Comparison of ENCODE assay signal across 10 mouse cellular contexts in genomic region chr9:66560295-66560694, GRCm38 (mm10). TPM values are rescaled to one million over a fixed set of nuclear protein-coding genes. Genes with fewer than 3 reads are reported as not detected.
DNase-seq lines count a peak whose midpoint lies in the region; ATAC-seq and TF ChIP-seq lines count a peak whose summit lies in the region.
"Had no signal": no experiment of that assay in that cellular context is flagged by ENCODE, and none has a peak within 500 bp of the region (broad histone marks: within the 10 kb centered on the region; RNA-seq: fewer than 3 reads in every experiment).

No protein-coding gene starts in this region.

- no peaks in the 10 kb centered on the region; the same call in 1 of the 2 replicates for H3K4me1 ChIP-seq in lung, postnatal 0 days (ENCODE audit: insufficient read depth, low read depth, low read length)

- H3K36me3 ChIP-seq in lung, postnatal 0 days (ENCODE audit: insufficient read depth, low read length), result no peaks in the 10 kb centered on the region
- H3K36me3 ChIP-seq: liver, embryonic 15.5 days had no signal

- ATAC-seq in lung, postnatal 0 days, result no peak

- no peaks in the 10 kb centered on the region for H3K27me3 ChIP-seq in lung, postnatal 0 days (replicated peaks; ENCODE audit: insufficient read depth, low read length)
- H3K27me3 ChIP-seq: embryonic facial prominence, embryonic 13.5 days; liver, embryonic 15.5 days had no signal

- H3K4me2 ChIP-seq in lung, postnatal 0 days (replicated peaks; ENCODE audit: low read depth, low read length), result no peak overlapping the region
- H3K4me2 ChIP-seq: embryonic facial prominence, embryonic 13.5 days; liver, embryonic 15.5 days had no signal

- 3% methylated on average over 2 of the region's 2 CpGs for WGBS in lung, postnatal 0 days

- TF ChIP-seq EP300 in lung, postnatal 0 days (IDR thresholded peaks at IDR 0.05), result no peak

- no peak overlapping the region for H3K27ac ChIP-seq in lung, postnatal 0 days (ENCODE audit: low read length)
- H3K27ac ChIP-seq: embryonic facial prominence, embryonic 13.5 days; liver, embryonic 15.5 days had no signal

- intact Hi-C loops in heart, postnatal 25 days (cut with DNase I), result no loop called here
- intact Hi-C loops in gastrocnemius, postnatal 14 days (cut with DNase I; ENCODE audit: low total_unique reads), result no loop called here

- H3K9ac ChIP-seq in lung, postnatal 0 days (replicated peaks; ENCODE audit: low read depth), result no peak overlapping the region
- H3K9ac ChIP-seq: embryonic facial prominence, embryonic 13.5 days; liver, embryonic 15.5 days had no signal

- no peaks in the 10 kb centered on the region for H3K9me3 ChIP-seq in lung, postnatal 0 days (ENCODE audit: low read length)
- H3K9me3 ChIP-seq: embryonic facial prominence, embryonic 13.5 days; liver, embryonic 15.5 days had no signal

- peak; percentile 31 to 40 for DNase-seq in heart, adult 18-20 months
- DNase-seq in heart, postnatal 25 days (ENCODE audit: low spot score), result no peak
- DNase-seq in CD4-positive helper T cell, adult 2 months (ENCODE audit: low read depth, low spot score), result peak; percentile 53
- peak; percentile 14 for DNase-seq in heart, adult 8-10 months (ENCODE audit: low spot score)
- peak; percentile 55 for DNase-seq in lung, postnatal 0 days (ENCODE audit: low spot score)
- DNase-seq in thymus, adult 18-20 months, result peak; percentile 47 to 70
- no peak for DNase-seq in gastrocnemius, postnatal 14 days
- DNase-seq in adrenal gland, adult 2 months, result no peak

- TF ChIP-seq CTCF in lung, postnatal 0 days (IDR thresholded peaks at IDR 0.05), result no peak

- H3K4me3 ChIP-seq in lung, postnatal 0 days (ENCODE audit: low read depth, low read length), result no peak overlapping the region
- H3K4me3 ChIP-seq: embryonic facial prominence, embryonic 13.5 days; liver, embryonic 15.5 days had no signal

RNA-seq across cellular contexts. Expression of gene Usp3, which starts 32.6 kb away (rescaled TPM):
- total RNA-seq in heart, adult 18-20 months (2021), result 10 to 100 TPM; 14.4 to 19.6 TPM
- total RNA-seq in heart, postnatal 25 days (2021), result 10 to 100 TPM; 19.0 to 24.4 TPM
- total RNA-seq in heart, adult 8-10 months (2022), result 10 to 100 TPM; 19.8 to 26.5 (median 21.9) TPM
- 45.9 and 51.8 TPM in 2 replicates for polyA plus RNA-seq in lung, postnatal 0 days (2015; fragmentation: Nextera tagmentation; extraction: Ambion mirVana)
- 10 to 100 TPM; 18.4 to 18.9 TPM for total RNA-seq in gastrocnemius, postnatal 14 days (2021)
- 10 to 100 TPM; 38.8 to 39.1 TPM for total RNA-seq in adrenal gland, adult 2 months (2021)
- polyA plus RNA-seq in adrenal gland, adult 2 months (2012; rRNA removed), result 13.7 and 15.4 TPM in 2 replicates

RNA-seq across cellular contexts. Expression of gene Fbxl22, which starts 45.9 kb away (rescaled TPM):
- 10 to 100 TPM; 35.6 to 38.2 TPM for total RNA-seq in heart, adult 18-20 months (2021)
- total RNA-seq in heart, postnatal 25 days (2021), result 10 to 100 TPM; 45.9 to 49.2 TPM
- 10 to 100 TPM; 28.1 to 43.0 (median 31.0) TPM for total RNA-seq in heart, adult 8-10 months (2022)
- polyA plus RNA-seq in lung, postnatal 0 days (2015; fragmentation: Nextera tagmentation; extraction: Ambion mirVana), result 3.4 and 3.6 TPM in 2 replicates
- 10 to 100 TPM; 19.0 to 32.5 TPM for total RNA-seq in gastrocnemius, postnatal 14 days (2021)
- total RNA-seq in adrenal gland, adult 2 months (2021), result under 1 TPM; 0.52 to 0.75 TPM
- polyA plus RNA-seq in adrenal gland, adult 2 months (2012; rRNA removed), result 1.8 and 2.7 TPM in 2 replicates

Comparison
In these comparisons a context has a peak if more than half of its experiments do, and no peak if none do; other contexts are left out.
1. DNase-seq: peak in heart, adult 18-20 months (2 of 2), CD4-positive helper T cell, adult 2 months (single experiment), heart, adult 8-10 months (single experiment), lung, postnatal 0 days (single experiment) and thymus, adult 18-20 months (2 of 2); none in heart, postnatal 25 days (single experiment), gastrocnemius, postnatal 14 days (single experiment) and adrenal gland, adult 2 months (single experiment).
2. RNA of gene Fbxl22, which starts 45.9 kb away (total RNA-seq): 45.9 to 49.2 TPM in heart, postnatal 25 days, 35.6 to 38.2 TPM in heart, adult 18-20 months, 28.1 to 43.0 TPM in heart, adult 8-10 months and 19.0 to 32.5 TPM in gastrocnemius, postnatal 14 days; 0.52 to 0.75 TPM in adrenal gland, adult 2 months; every median in the first group is over 10 times any median in the second.